Mouse (Mus musculus) lung, adult 2 months (tissue): ENCODE data around the gene M1ap. TPM values are rescaled to one million over a fixed set of nuclear protein-coding genes. Genes with fewer than 3 reads are reported as not detected.

Experiments used
- DNase-seq: peaks from one replicate; pipeline ENCODE4 v3.0.0; 2022
- H3K4me1 ChIP-seq: fragments of 200-500 bp; 2 replicates; pipeline ENCODE4 v1.6.1; 2011; ENCODE audit warnings: low read length; ENCODE audit not compliant: control insufficient read depth, insufficient read depth
- H3K4me3 ChIP-seq: fragments of 200-500 bp; replicated peaks from 2 replicates; pipeline ENCODE3; 2011; ENCODE audit warnings: low read depth, mild to moderate bottlenecking, control low read depth, low read length; ENCODE audit errors: extremely low read depth
- CTCF ChIP-seq: fragments of 200-500 bp; IDR thresholded peaks from 2 replicates; pipeline ENCODE4 v1.5.1; 2011; ENCODE audit warnings: mild to moderate bottlenecking, low read length, control low read depth; ENCODE audit not compliant: insufficient read depth
- POLR2A ChIP-seq: fragments of 200-500 bp; IDR thresholded peaks from 2 replicates; pipeline ENCODE4 v1.6.1; 2011; ENCODE audit warnings: low read depth, mild to moderate bottlenecking, control low read depth, low read length, borderline replicate concordance; ENCODE audit errors: extremely low read depth
- WGBS: fragments of 180-500 bp; shearing (Covaris S2); methylation state at CpG from one replicate; pipeline ENCODE4 v1.1.7; 2018; 5-methylcytosine and 5-hydroxymethylcytosine counted together
- polyA plus RNA-seq: library from polyadenylated mRNA; depleted of rRNA; stranded (reverse); fragments of >200 nt; gene quantifications from 2 replicates; pipeline ENCODE4 v1.2.3, GENCODE M21; 2012

The M1ap gene
- polyA plus RNA-seq, 1 experiment, result 3.5 TPM

DNA sequence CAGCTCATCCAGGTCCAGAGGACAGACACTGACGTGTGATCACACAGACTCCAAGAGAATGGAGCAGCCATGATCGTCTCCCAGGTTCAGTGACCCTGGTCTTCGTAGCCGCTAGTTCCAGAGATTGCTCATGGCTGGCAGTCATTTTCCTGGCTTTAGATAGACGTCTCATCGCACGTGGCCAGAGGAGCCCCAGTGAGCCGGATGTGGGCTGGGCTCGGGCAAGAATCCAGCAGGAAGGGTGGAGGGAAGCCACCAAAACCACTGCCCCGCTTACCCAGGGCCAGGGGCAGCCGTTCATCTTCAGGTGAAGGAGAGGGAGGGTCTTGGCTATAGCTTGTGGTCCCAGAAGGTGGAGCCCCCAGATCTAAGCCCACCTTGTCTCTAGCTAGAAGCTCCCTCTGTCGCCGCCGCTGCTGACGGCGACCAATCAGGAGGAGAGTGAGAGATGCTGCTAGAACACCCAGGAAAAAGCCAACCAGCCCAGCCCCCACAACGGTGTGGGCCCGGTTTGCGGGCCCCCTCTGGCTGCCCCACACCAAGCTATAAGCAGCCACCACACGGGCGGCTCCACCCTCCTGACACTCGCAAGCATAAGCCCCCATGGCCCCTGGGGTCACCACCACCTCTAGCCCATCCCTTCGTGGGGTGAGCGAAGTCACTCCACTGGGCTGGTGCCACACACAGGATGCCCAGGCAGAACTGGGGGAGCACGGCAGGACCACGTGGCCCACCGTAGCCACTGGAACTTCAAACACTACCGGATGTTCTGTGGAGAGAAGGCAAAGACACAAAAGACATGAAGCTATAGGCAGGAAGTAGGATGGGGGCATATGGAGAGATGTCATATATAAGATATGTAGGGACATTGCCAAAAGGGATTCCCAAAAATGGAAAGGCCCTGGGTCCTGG lies 33.1 kb upstream of the M1ap start:
- 0 out of 2 replicates have a peak, but pooled peaks cover 4% of the 10 kb centered on the region for H3K4me1 ChIP-seq
- no peak for DNase-seq
- H3K4me3 ChIP-seq, result no peak overlapping the region
- 54% methylated on average over 28 of the region's 28 CpGs for WGBS
- no peak for TF ChIP-seq POLR2A
- no peak for TF ChIP-seq CTCF

GRCm38 (mm10) chr6:82915889-82916288 lies 30.8 kb upstream of the M1ap start:
- peak; percentile 66 for DNase-seq

DNA sequence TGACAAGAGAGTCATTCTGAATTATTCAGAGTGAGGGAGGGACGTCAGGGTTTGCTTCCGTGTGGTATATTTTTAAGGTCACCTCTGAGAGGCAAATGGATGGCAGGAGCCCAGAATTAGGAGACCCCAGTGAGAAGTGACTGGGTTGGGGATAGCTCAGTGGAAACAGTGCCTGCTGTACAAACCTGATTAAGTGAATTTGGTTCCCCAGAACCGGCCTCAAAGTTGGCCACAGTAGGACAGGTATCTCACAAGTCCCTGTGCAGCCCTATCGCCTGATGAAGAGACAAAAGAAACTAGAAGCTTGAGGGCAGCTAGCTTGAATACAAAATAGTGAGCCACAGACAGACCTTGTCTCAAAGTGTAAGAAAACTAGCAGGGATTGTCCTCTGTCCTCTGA lies 30.2 kb upstream of the M1ap start:
- 0 out of 2 replicates have a peak, but pooled peaks cover 4% of the 10 kb centered on the region for H3K4me1 ChIP-seq

More at GRCm38 (mm10) chr6:82915889-82916288, 30.8 kb upstream of the M1ap start:
- TF ChIP-seq POLR2A (no peak), CTCF (peak; percentile 86)
- H3K4me3 ChIP-seq, result no peak overlapping the region
- H3K4me1 ChIP-seq, result 0 out of 2 replicates have a peak, but pooled peaks cover 4% of the 10 kb centered on the region
- 14% methylated on average over 3 of the region's 3 CpGs for WGBS

GRCm38 (mm10) chr6:82917076-82917777 lies 29.5 kb upstream of the M1ap start:
- WGBS, result 68% methylated on average over 26 of the region's 26 CpGs
- TF ChIP-seq CTCF (no peak), POLR2A (no peak)
- Histone ChIP-seq H3K4me3 (no peak overlapping the region), H3K4me1 (0 out of 2 replicates have a peak, but pooled peaks cover 4% of the 10 kb centered on the region)
- no peak for DNase-seq

More for the DNA sequence above, 30.2 kb upstream of the M1ap start:
- WGBS, result 89% methylated on average over 4 of the region's 4 CpGs
- DNase-seq, result no peak
- H3K4me3 ChIP-seq, result no peak overlapping the region
- TF ChIP-seq CTCF, result no peak
- TF ChIP-seq POLR2A, result no peak

GRCm38 (mm10) chr6:82917778-82918129 lies 28.9 kb upstream of the M1ap start:
- H3K4me1 ChIP-seq, result 0 out of 2 replicates have a peak, but pooled peaks cover 4% of the 10 kb centered on the region
- no peak for TF ChIP-seq POLR2A
- peak; percentile 42; the same call in 1 of the 2 replicates for TF ChIP-seq CTCF
- no peak overlapping the region for H3K4me3 ChIP-seq
- WGBS, result 18% methylated on average over 8 of the region's 8 CpGs
- DNase-seq, result peak; percentile 49

GRCm38 (mm10) chr6:82918371-82918770 lies 28.3 kb upstream of the M1ap start:
- Histone ChIP-seq H3K4me1 (0 out of 2 replicates have a peak, but pooled peaks cover 1% of the 10 kb centered on the region), H3K4me3 (no peak overlapping the region)
- WGBS, result 77% methylated on average over 14 of the region's 14 CpGs
- DNase-seq, result no peak
- TF ChIP-seq CTCF, result no peak
- no peak for TF ChIP-seq POLR2A

DNA sequence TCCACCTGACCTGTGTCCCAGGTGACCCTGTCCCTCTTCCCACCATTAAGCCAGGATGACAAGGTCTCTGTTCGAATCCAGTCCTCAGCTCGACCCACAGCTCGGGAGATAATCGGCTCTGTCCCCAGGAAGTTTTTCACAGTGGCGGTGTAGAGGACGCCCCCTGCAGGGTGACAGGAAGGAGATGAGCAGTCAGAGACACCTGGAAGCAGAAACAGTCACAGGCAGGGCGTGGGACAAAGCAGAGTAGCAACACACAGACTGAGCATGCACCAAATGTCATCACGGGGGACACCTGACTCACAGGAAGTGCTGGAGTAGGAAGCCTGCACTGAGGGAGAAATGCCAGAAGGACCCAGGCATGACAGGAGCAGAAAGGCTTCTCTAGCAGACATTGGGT lies 27.2 kb upstream of the M1ap start:
- no peak for TF ChIP-seq CTCF
- TF ChIP-seq POLR2A, result no peak
- DNase-seq, result no peak
- WGBS, result 62% methylated on average over 8 of the region's 8 CpGs
- H3K4me3 ChIP-seq, result no peak overlapping the region
- no peaks in the 10 kb centered on the region for H3K4me1 ChIP-seq

DNA sequence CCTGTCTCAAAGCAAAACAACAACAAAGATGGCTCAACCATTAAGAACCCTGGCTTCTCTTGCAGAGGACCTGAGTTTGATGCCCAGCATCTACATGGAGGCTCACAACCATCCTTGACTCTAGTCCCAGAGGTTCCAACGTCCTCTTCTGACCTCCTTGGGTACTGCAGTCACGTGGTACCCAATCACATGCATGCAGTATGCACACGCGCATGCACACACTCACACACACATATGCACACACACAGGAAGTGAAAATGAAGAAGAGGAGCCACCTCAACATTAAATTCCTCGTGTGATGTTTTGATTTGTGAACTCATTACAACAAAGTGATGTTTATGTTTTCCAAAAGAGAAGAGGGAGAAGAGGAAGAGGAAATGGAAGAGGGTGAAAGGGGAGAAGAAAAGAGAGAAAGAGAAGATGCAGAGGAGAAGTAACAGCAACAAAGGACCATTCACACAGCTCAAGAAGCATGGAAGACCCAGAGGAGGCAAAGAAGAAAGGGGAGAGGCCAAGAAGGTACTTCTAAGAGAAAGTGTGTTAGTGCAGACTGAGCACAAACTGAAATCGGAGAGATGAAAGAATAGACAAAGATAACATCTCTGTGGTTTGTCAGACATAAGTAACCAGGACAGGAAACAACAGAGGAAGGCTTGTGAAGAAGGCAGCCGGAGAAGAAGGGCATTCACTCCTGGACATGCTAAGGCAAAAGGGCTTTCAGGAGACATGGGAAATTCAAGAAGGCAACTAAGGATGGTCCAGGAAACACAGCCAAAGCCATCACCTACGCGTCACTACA lies 25.1 kb upstream of the M1ap start:
- H3K4me3 ChIP-seq, result no peak overlapping the region
- H3K4me1 ChIP-seq, result 0 out of 2 replicates have a peak, but pooled peaks cover 2% of the 10 kb centered on the region
- no peak for DNase-seq
- 56% methylated on average over 9 of the region's 9 CpGs for WGBS
- TF ChIP-seq POLR2A, result no peak
- no peak for TF ChIP-seq CTCF

GRCm38 (mm10) chr6:82925005-82925404 lies 21.7 kb upstream of the M1ap start:
- TF ChIP-seq POLR2A (no peak), CTCF (peak; percentile 22; the same call in 1 of the 2 replicates)
- no peak for DNase-seq
- H3K4me1 ChIP-seq, result 0 out of 2 replicates have a peak, but pooled peaks cover 2% of the 10 kb centered on the region
- 53% methylated on average over 3 of the region's 3 CpGs for WGBS
- no peak overlapping the region for H3K4me3 ChIP-seq
